Mouse (Mus musculus) kidney, embryonic 14.5 days (tissue): ENCODE measurements around the gene Shd. TPM values are rescaled to one million over a fixed set of nuclear protein-coding genes. Genes with fewer than 3 reads are reported as not detected.
"Not testable (repeated sequence)": the region's sequence is repeated elsewhere in the genome, so short reads cannot be mapped to it uniquely, and the experiment has no call there.

Source experiments
- ATAC-seq: fragments of 200-750 bp; cut with Nextera tagmentation; 2 replicates; pipeline ENCODE4 v1.8.0; 2017; ENCODE audit warnings: moderate number of reproducible peaks, mild to moderate bottlenecking, moderate TSS enrichment, moderate library complexity; ENCODE audit not compliant: low FRiP score, low TSS enrichment
- H3K27ac ChIP-seq: fragments of 300-500 bp; sonication (generic); 2 replicates; pipeline ENCODE4 v1.5.1; 2014; ENCODE audit warnings: low read depth, mild to moderate bottlenecking, low read length, moderate library complexity, mixed read lengths
- H3K27me3 ChIP-seq: fragments of 300-500 bp; sonication (generic); 2 replicates; pipeline ENCODE4 v1.6.1; 2014; ENCODE audit warnings: mild to moderate bottlenecking, low read length; ENCODE audit not compliant: control insufficient read depth, insufficient read depth
- H3K36me3 ChIP-seq: fragments of 300-500 bp; sonication (generic); 2 replicates; pipeline ENCODE4 v1.6.1; 2014; ENCODE audit warnings: low read length, mixed read lengths; ENCODE audit not compliant: control insufficient read depth, insufficient read depth
- H3K4me1 ChIP-seq: fragments of 300-500 bp; sonication (generic); 2 replicates; pipeline ENCODE4 v1.6.1; 2014; ENCODE audit warnings: low read length, mixed read lengths; ENCODE audit not compliant: control insufficient read depth, insufficient read depth
- H3K4me2 ChIP-seq: fragments of 300-500 bp; sonication (generic); replicated peaks from 2 replicates; pipeline ENCODE4 v1.6.1; 2014; ENCODE audit warnings: low read depth, mild to moderate bottlenecking, low read length
- H3K4me3 ChIP-seq: fragments of 300-500 bp; sonication (generic); 2 replicates; pipeline ENCODE4 v1.5.1; 2014; ENCODE audit warnings: mild to moderate bottlenecking, low read length
- H3K9ac ChIP-seq: fragments of 300-500 bp; sonication (generic); 2 replicates; pipeline ENCODE4 v1.6.1; 2014; ENCODE audit warnings: low read depth, mild to moderate bottlenecking, low read length, moderate library complexity
- H3K9me3 ChIP-seq: fragments of 300-500 bp; sonication (generic); 2 replicates; pipeline ENCODE4 v1.6.1; 2016; ENCODE audit warnings: low read length; ENCODE audit not compliant: control insufficient read depth
- WGBS: fragments of 180-500 bp; shearing (Covaris S2); extraction: QIAGEN DNeasy Blood & Tissue Kit; methylation state at CpG from one replicate; pipeline ENCODE4 v1.1.7; 2014; 5-methylcytosine and 5-hydroxymethylcytosine counted together
- polyA plus RNA-seq: library from polyadenylated mRNA; unstranded; fragments of >200 nt; fragmentation: Nextera tagmentation; extraction: Ambion mirVana; gene quantifications from 2 replicates; pipeline ENCODE4 v1.2.1, GENCODE M21; 2014

Gene Shd
- polyA plus RNA-seq = 22.3 and 27.0 TPM in 2 replicates

- Histone ChIP-seq H3K9me3 (no peaks in the 10 kb centered on the region), H3K27ac (no peak within 1 kb of the TSS), H3K36me3 (peaks cover 23% of the 10 kb centered on the region), H3K9ac (peak within 1 kb of the TSS; percentile 61), H3K4me3 (peak within 1 kb of the TSS; percentile 57), H3K4me1 (peaks cover 10% of the 10 kb centered on the region; the same call in 1 of the 2 replicates), H3K4me2 (peak within 1 kb of the TSS; percentile 90), H3K27me3 (no peaks in the 10 kb centered on the region)
- ATAC-seq = peak; percentile 32; the same call in 1 of the 2 replicates
- 10% methylated on average over 50 of the region's 55 CpGs for WGBS
Observed at GRCm38 (mm10) chr17:55969966-55970891, at the start of gene Shd. Gene Shd, plus strand, starts transcription at chr17:55970467.

- Histone ChIP-seq H3K4me1 (no peaks in the 10 kb centered on the region), H3K4me2 (peak overlapping the region; percentile 48), H3K27ac (peak overlapping the region; percentile 38), H3K9me3 (peaks cover 4% of the 10 kb centered on the region; the same call in 1 of the 2 replicates), H3K27me3 (no peaks in the 10 kb centered on the region), H3K4me3 (peak overlapping the region; percentile 64), H3K9ac (peak overlapping the region; percentile 71), H3K36me3 (no peaks in the 10 kb centered on the region)
- ATAC-seq = peak; percentile 95
- under 1% methylated on average over 29 of the region's 33 CpGs for WGBS
Observed at GRCm38 (mm10) chr17:55931553-55932502, 38.4 kb upstream of the Shd start.

GRCm38 (mm10) chr17:55932635-55933034 lies 37.6 kb upstream of the Shd start:
- Histone ChIP-seq H3K4me3 (peak overlapping the region; percentile 64), H3K9me3 (peaks cover 4% of the 10 kb centered on the region; the same call in 1 of the 2 replicates), H3K27me3 (no peaks in the 10 kb centered on the region), H3K36me3 (no peaks in the 10 kb centered on the region), H3K4me1 (no peaks in the 10 kb centered on the region), H3K27ac (no peak overlapping the region), H3K9ac (peak overlapping the region; percentile 44; the same call in 1 of the 2 replicates), H3K4me2 (peak overlapping the region; percentile 48)
- WGBS = 71% methylated on average over 2 of the region's 2 CpGs
- no peak for ATAC-seq

- Histone ChIP-seq H3K27ac (no peak overlapping the region), H3K36me3 (no peaks in the 10 kb centered on the region), H3K27me3 (no peaks in the 10 kb centered on the region), H3K4me3 (no peak overlapping the region), H3K4me2 (peak overlapping the region; percentile 48; the same call in 1 of the 2 replicates), H3K9ac (no peak overlapping the region), H3K4me1 (no peaks in the 10 kb centered on the region), H3K9me3 (peaks cover 4% of the 10 kb centered on the region)
- 95% methylated on average over 15 of the region's 15 CpGs for WGBS
- no peak for ATAC-seq
Observed at GRCm38 (mm10) chr17:55933191-55933590, 37.1 kb upstream of the Shd start.

GRCm38 (mm10) chr17:55944387-55944865 lies 25.8 kb upstream of the Shd start:
- peak overlapping the region; percentile 57; the same call in 1 of the 2 replicates for H3K9ac ChIP-seq
- H3K9me3 ChIP-seq, H3K36me3 ChIP-seq, H3K27me3 ChIP-seq, ATAC-seq, H3K4me1 ChIP-seq: not testable (repeated sequence)
- H3K27ac ChIP-seq = peak overlapping the region; percentile 83
- H3K4me2 ChIP-seq = peak overlapping the region; percentile 55
- peak overlapping the region; percentile 35 for H3K4me3 ChIP-seq
- 39% methylated on average over 10 of the region's 10 CpGs for WGBS

GRCm38 (mm10) chr17:55944866-55945682 lies 25.2 kb upstream of the Shd start:
- H3K36me3 ChIP-seq = not testable (repeated sequence)

GRCm38 (mm10) chr17:55945696-55946095 lies 24.6 kb upstream of the Shd start:
- Histone ChIP-seq H3K9me3 (no peaks in the 10 kb centered on the region), H3K9ac (peak overlapping the region; percentile 57), H3K27me3 (no peaks in the 10 kb centered on the region), H3K4me3 (peak overlapping the region; percentile 35), H3K4me1 (no peaks in the 10 kb centered on the region), H3K36me3 (no peaks in the 10 kb centered on the region; the same call in 1 of the 2 replicates), H3K4me2 (peak overlapping the region; percentile 55), H3K27ac (no peak overlapping the region; the same call in 1 of the 2 replicates)
- no peak for ATAC-seq
- WGBS = 23% methylated on average over 5 of the region's 5 CpGs

More at GRCm38 (mm10) chr17:55944866-55945682, 25.2 kb upstream of the Shd start:
- not testable (repeated sequence) for H3K4me1 ChIP-seq, H3K9me3 ChIP-seq, H3K27me3 ChIP-seq
- H3K9ac ChIP-seq = peak overlapping the region; percentile 57
- peak; percentile 96 for ATAC-seq
- peak overlapping the region; percentile 55 for H3K4me2 ChIP-seq
- peak overlapping the region; percentile 83 for H3K27ac ChIP-seq
- WGBS = under 1% methylated on average over 51 of the region's 56 CpGs
- peak overlapping the region; percentile 35 for H3K4me3 ChIP-seq

- Histone ChIP-seq H3K27ac (no peak overlapping the region), H3K4me3 (no peak overlapping the region), H3K9ac (no peak overlapping the region), H3K9me3 (no peaks in the 10 kb centered on the region), H3K4me1 (no peaks in the 10 kb centered on the region), H3K36me3 (no peaks in the 10 kb centered on the region), H3K27me3 (no peaks in the 10 kb centered on the region), H3K4me2 (no peak overlapping the region)
- ATAC-seq = no peak
- 86% methylated on average over 4 of the region's 4 CpGs for WGBS
Observed at GRCm38 (mm10) chr17:55948647-55949046, 21.6 kb upstream of the Shd start.
